31 mouse cellular contexts compared by ENCODE assay signal in genomic region chr5:103863759-103864158, GRCm38 (mm10).
"Had no signal": no experiment of that assay in that cellular context is flagged by ENCODE, and none has a peak within 500 bp of the region (broad histone marks: within the 10 kb centered on the region; RNA-seq: fewer than 3 reads in every experiment).

No protein-coding gene starts in this region.

- H3K4me1 ChIP-seq: limb, embryonic 15.5 days; liver, embryonic 12.5 days; liver, embryonic 13.5 days; liver, embryonic 15.5 days; lung, embryonic 15.5 days; megakaryocyte, embryonic 14.5 days; midbrain, embryonic 10.5 days; midbrain, embryonic 12.5 days; midbrain, embryonic 13.5 days; midbrain, embryonic 15.5 days; neural tube, embryonic 12.5 days had no signal

- H3K9ac ChIP-seq: limb, embryonic 12.5 days; limb, embryonic 13.5 days; limb, embryonic 15.5 days; liver, embryonic 12.5 days; liver, embryonic 13.5 days; liver, embryonic 14.5 days; liver, embryonic 15.5 days; liver, postnatal 0 days; lung, embryonic 14.5 days; lung, embryonic 15.5 days; midbrain, embryonic 12.5 days; midbrain, embryonic 13.5 days; midbrain, embryonic 15.5 days; neural tube, embryonic 12.5 days had no signal

- H3K36me3 ChIP-seq: liver, embryonic 12.5 days; liver, embryonic 13.5 days; liver, embryonic 15.5 days; neural tube, embryonic 12.5 days had no signal

- ATAC-seq: liver, embryonic 12.5 days; liver, postnatal 0 days; lung, postnatal 0 days; midbrain, embryonic 13.5 days; midbrain, embryonic 15.5 days; midbrain, embryonic 16.5 days had no signal

- H3K27me3 ChIP-seq: limb, embryonic 12.5 days; limb, embryonic 13.5 days; limb, embryonic 15.5 days; liver, embryonic 12.5 days; liver, embryonic 13.5 days; liver, embryonic 15.5 days; lung, embryonic 15.5 days; megakaryocyte, embryonic 14.5 days; midbrain, embryonic 12.5 days; midbrain, embryonic 13.5 days; midbrain, embryonic 15.5 days; neural tube, embryonic 12.5 days had no signal

- H3K4me2 ChIP-seq: limb, embryonic 12.5 days; limb, embryonic 13.5 days; limb, embryonic 15.5 days; liver, embryonic 11.5 days; liver, embryonic 12.5 days; liver, embryonic 13.5 days; liver, embryonic 15.5 days; lung, embryonic 14.5 days; lung, embryonic 15.5 days; midbrain, embryonic 11.5 days; midbrain, embryonic 12.5 days; midbrain, embryonic 13.5 days; midbrain, embryonic 15.5 days; neural tube, embryonic 12.5 days had no signal

- H3K4me3 ChIP-seq: limb, embryonic 10.5 days; limb, embryonic 12.5 days; limb, embryonic 13.5 days; limb, embryonic 15.5 days; liver, embryonic 12.5 days; liver, embryonic 13.5 days; liver, embryonic 15.5 days; lung, embryonic 15.5 days; megakaryocyte, embryonic 14.5 days; midbrain, embryonic 10.5 days; midbrain, embryonic 12.5 days; midbrain, embryonic 13.5 days; midbrain, embryonic 15.5 days; myocyte; neural tube, embryonic 12.5 days had no signal

- DNase-seq: left cerebral cortex, postnatal 4 days; liver, embryonic 13.5 days; liver, postnatal 0 days; lung, adult 18-20 months; lung, adult 2 months; lung, embryonic 14.5 days; lung, postnatal 10 days; lung, postnatal 14 days; lung, postnatal 36 days; lung, postnatal 4 days; midbrain, embryonic 14.5 days had no signal

- H3K27ac ChIP-seq: limb, embryonic 10.5 days; limb, embryonic 12.5 days; limb, embryonic 13.5 days; limb, embryonic 15.5 days; liver, embryonic 12.5 days; liver, embryonic 13.5 days; liver, embryonic 14.5 days; liver, embryonic 15.5 days; lung, embryonic 15.5 days; macrophage; midbrain, embryonic 10.5 days; midbrain, embryonic 12.5 days; midbrain, embryonic 13.5 days; midbrain, embryonic 15.5 days; neural tube, embryonic 12.5 days had no signal

- H3K9me3 ChIP-seq: limb, embryonic 10.5 days; limb, embryonic 12.5 days; limb, embryonic 13.5 days; limb, embryonic 15.5 days; liver, embryonic 12.5 days; liver, embryonic 13.5 days; liver, embryonic 15.5 days; lung, embryonic 15.5 days; megakaryocyte, embryonic 14.5 days; midbrain, embryonic 10.5 days; midbrain, embryonic 12.5 days; midbrain, embryonic 13.5 days; midbrain, embryonic 15.5 days; neural tube, embryonic 12.5 days had no signal
